Mouse (Mus musculus) cerebellum, postnatal 14 days (tissue): Measurements from ENCODE around the gene Mcrip1.
"Not testable (repeated sequence)": the region's sequence is repeated elsewhere in the genome, so short reads cannot be mapped to it uniquely, and the experiment has no call there.

Experiments used
- DNase-seq, 2 experiments: peaks; one replicate each; pipeline ENCODE4 v3.0.0; 2021; ENCODE audit warnings: mixed read lengths in 2 of 2

Gene Mcrip1

DNA sequence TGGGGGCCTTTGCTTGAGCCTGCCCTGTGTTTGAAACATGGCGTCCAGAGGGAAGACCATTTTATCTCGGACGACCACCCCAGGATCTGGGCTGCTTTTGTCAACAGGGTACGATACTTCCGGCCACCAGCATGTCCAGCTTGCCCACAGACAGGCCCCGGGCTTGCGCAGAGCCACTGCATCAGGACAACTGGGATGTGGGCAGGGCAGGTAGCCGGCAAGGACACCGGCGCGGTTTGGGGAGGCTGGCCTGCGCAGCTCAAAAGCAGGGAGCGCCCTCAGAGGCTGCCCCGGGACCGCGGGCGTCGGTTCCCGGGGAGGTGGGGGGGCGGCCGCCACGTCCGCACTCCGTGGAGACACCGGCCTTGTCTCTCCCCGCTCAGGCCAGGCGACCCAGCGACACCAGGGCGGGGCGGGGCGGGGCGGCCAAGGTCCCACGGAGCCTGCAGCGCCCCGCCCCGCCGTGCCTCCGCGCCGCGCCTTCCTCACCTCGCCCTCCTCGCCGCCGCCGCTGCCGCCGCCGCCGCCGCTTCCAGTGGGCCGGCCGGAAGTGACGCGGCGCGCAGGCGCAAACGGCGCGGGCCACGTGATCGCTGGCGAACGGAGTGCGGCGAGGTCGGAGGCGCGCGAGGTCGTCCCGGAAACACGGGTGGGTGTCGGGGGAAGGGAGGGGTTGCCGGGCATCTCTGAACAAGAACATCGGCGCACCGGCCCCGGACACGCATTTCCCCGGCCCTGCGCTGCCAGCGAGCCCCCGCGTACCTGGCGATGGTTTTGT lies at the start of gene Mcrip1:
Mcrip1 (minus strand) TSS at position 560 of the 778 bp plus-strand sequence.
- DNase-seq, result peak; percentile 96 to 97

GRCm38 (mm10) chr11:120598990-120599549 lies 49.5 kb upstream of the Mcrip1 start:
- no peak for DNase-seq

DNA sequence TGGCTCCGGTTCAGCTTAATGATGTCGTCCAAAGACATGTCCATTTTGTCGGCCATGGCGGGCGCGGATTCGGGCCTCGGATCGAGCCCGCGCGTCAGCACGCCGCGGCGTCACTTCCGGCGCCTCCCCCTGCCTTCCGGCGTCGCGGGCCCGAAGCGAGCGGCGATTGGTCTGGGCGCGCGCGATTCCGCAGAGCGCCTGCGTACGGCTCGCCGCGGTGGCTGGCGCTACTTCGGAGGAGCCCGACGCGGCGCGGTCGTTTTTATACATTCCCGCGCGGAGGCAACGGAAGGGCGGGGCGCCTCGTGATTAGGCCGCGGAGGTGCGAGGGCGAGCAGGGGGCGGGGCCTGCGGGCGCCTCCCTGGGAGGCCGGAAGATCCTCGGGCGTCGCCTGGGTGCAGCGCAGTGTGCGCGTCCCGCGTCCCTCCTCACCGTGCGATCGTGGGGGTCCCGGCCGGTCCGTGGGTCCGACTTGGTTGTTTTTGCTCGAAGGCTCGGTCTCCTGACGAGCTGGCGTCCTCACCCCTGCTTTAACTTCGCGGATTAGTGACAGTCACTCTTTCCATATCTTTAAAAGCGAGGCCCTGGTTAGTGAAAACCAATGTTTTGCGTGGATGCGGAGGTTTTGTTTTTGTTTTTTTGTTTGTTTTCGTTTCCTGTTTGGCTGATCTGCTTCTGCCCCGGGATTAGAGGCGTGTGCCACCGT lies 48.9 kb upstream of the Mcrip1 start, which contains the start of the genes Alyref and Anapc11:
Alyref (minus strand) TSS at position 83 of the 707 bp plus-strand sequence.
Anapc11 (plus strand) TSS at position 139 of the 707 bp plus-strand sequence.
- peak; percentile 93 to 96 for DNase-seq

DNA sequence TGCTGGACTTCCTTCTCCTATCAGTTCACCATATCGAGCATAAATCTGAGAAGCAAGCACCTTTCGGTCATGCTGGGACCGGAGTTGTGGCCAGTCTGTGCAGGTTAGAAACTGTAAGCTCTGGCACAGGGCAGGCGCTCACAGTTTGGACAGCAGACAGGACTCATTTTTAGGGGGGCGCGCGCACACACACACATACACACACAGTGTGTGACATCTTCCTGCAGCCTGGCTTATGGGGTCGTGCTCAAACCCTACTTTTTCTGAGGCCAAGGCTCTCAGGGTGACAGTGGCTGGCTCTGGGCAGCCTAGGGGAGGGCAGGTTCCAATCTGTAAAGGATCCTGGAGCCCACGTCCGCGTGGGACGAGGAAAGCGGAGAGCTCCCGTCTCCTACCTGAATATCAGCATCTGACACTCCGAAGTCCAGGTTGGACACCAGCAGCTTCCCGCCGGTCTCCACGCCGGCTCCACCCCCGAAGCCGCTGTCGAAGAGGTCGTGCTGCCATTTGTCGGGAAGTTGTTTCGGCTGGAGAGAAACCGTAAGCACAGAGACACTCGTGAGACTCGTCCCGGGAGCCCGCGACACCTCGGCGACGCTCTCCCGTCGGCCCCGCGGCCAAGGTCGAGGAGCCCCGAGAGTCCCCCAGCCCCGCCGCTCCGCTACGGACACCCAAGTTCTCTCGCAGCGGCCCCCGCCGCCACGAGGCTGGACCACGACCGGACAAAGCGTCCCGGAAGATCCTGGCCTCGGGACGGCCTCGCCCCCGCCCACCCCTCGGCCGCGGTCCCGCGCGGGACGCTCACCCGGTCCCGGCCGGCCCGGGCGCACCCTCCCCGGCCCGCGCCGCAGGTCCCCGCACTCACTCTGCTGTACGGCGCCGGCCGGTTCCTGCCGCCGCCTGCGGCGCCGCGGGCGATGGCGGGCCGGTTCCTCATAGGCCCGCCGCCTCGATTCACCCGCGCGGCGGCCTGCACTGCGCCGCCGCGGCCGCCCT lies 48.0 kb upstream of the Mcrip1 start:
- peak; percentile 14 to 37 for DNase-seq

DNA sequence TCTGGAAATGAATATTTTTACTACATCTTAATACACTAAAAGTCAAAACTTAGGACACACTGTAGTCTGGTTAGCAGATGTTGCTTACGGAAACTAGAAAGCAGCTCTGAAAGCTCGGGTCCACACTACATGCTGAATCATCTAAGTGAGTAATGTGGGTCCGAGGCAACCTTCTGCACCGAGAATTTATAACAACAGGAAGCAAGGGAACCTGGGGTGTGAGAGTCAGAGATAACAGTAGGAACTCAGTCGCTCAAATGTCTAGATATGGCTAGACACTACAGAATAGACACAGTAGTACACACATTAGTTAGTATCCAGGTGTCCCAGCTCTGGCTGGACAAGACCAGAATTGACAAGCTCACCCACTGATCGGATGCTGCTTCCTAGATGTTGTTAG lies 39.0 kb upstream of the Mcrip1 start:
- no peak for DNase-seq

DNA sequence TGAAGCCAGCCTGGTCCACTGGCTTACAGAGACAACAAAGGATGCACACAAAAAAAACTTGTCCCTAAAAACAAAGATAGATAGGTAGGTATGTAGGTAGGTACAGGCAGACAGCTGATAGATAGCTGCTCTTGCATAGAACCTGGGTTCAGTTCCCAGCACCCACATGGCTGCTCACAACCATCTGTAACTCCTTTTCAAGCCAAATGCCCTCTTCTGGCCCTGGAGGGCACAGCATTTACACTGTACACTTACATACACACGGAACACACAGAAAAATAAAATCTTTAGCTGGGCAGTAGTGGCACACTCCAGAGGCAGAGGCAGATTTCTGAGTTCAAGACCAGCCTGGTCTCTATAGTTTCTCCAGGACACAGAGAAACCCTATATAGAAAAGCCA lies 34.4 kb upstream of the Mcrip1 start:
- no peak for DNase-seq

GRCm38 (mm10) chr11:120582982-120583293 lies 33.4 kb upstream of the Mcrip1 start:
- not testable (repeated sequence) for DNase-seq

GRCm38 (mm10) chr11:120582268-120582981 lies 32.9 kb upstream of the Mcrip1 start:
- DNase-seq, result peak; percentile 55 to 70

DNA sequence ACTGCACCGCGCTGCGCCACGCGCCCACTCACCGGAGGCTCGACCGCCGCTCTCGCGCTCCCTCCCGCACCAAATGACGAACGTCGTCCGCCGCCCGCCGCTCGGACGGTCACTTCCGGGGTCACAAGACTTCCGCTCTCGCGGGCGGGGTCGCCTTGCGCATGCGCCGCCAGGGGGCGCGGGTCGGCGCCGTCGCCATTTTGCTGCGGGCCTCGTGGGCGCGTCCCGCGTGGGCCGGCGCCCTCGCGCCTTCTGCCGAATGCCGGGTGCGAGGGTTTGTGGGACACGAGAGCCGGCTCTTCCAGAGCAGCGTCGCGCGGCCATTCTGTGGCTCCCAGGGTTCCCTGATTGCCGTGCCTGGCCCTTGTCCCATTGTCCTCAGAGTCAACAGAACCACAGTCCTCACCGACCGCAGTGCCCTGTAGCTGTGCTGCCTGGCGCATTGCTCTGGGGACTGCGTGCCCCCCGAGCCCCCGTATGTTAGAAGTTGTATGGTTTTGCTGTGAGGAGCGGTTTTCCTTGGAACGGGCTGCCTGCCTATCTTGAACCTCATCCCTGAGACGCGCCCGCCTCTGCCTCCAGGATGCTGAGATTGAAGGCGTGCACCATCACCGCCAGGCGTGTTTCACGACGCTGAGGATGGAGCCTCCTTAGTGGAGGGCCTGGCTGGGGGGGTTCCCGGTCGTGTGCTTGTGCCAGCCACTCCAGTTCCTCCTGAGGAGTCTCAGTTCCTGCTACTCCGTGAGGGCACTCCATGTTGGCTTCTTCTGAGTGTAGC lies 32.2 kb upstream of the Mcrip1 start, which contains the start of gene Arhgdia:
Arhgdia (minus strand) TSS at position 135 of the 778 bp plus-strand sequence.
- peak; percentile 93 to 95 for DNase-seq

DNA sequence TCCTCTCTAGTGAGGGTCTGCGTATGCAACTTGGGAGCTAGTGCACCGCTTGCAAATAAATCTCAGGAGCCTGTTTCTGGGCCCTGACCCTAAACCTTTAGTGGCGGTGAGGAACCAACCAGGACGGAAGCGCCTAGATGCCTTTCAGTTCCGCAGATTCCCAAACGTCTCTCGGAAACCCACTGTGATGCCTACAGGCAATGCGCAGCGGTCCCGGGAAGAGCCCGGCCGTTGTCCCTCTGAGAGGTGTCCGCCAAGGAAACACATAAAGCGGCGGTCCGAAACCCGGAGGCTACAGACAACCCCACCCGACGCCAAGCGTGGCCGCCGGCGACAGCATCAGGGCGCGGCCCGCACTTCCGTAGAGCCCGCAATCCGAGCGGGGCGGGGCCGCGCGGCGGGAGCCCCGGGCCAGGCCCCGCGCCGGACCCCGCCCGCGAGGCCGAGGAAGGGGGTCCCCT lies 31.4 kb upstream of the Mcrip1 start:
- DNase-seq, result peak; percentile 55

DNA sequence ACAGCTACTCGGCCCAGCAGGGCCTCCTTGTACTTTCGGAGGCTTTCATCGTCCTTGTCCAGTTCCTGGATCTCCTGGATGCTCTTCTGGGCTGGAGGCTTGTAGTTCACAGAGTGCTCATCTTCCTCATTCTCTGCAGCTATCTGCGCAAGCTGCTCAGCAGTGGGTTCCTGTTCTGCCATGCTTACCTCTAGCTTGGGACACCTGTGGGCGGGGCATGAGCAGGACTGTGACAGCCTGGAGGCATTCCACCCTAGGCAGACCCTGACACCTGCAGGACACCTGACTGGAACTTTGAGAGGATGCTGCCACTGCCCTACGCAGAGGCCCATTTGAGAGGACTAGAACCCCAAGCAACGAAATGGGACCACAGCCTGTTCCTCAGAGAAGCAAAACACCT lies 30.7 kb upstream of the Mcrip1 start:
- DNase-seq, result peak; percentile 39 to 41

GRCm38 (mm10) chr11:120579316-120580107 lies 30.0 kb upstream of the Mcrip1 start:
- DNase-seq, result peak; percentile 89 to 93

DNA sequence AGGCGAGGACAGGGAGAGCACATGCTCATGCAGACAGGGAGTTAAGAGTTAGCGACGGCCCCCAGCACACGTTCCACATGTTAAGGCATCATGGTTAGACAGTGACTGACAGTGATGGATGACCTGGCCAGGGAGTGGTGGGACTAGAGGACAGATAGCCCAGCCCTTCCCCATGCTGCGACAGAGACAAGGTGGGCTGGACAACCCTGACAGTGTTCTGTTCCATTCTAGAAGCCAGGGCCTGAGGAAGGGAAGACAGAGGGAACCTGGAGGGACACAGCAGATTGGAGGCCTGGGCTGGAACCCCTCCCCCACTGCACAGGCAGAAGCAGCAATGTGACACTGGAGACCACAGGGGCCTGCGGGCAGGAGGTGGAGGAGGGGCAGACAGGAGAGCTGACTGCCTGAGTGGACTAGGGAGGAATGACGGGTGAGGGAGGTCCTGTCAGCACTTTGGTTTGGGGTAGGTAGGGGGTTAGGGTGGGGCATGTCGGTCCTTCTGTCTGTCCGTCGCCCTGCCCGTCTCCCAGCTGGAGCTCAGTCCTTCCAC lies 29.2 kb upstream of the Mcrip1 start:
- peak; percentile 22 to 42 for DNase-seq

DNA sequence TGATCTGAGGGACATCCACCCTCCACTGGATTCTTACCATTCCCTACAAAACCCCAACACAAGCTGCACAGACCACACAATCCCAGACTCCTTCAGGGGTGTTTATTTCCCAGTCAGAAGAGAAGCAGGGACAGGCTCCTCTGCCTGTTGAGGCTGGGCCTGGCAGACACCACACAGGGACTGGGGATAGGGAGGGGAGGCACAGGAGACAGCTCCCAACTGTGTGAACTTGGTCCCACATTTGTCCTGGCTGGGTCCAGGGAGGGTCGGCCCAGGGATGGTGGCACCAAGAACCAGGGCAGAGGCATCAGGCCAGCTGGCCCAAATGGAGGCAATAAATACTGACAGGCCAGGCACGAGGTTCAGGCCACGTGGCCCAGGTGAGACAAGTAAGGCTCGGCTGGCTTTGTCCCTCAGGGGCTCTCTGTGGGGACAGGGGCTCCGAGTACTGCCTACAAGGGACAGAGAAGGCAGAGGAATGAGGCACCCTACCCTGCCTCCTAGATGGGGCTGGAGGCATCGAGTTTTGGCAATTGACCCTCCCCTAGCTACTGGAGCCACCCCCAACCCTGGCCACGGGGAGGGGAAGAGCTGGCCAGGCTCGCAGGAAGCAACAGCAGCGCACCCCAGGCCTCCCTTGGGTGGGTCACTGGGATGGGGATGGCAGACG lies 28.6 kb upstream of the Mcrip1 start:
- peak; percentile 25 to 26 for DNase-seq

GRCm38 (mm10) chr11:120577211-120578023 lies 27.9 kb upstream of the Mcrip1 start:
- DNase-seq, result peak; percentile 42 to 63

- DNase-seq, result no peak
Observed at GRCm38 (mm10) chr11:120576365-120576981, 26.9 kb upstream of the Mcrip1 start.

DNA sequence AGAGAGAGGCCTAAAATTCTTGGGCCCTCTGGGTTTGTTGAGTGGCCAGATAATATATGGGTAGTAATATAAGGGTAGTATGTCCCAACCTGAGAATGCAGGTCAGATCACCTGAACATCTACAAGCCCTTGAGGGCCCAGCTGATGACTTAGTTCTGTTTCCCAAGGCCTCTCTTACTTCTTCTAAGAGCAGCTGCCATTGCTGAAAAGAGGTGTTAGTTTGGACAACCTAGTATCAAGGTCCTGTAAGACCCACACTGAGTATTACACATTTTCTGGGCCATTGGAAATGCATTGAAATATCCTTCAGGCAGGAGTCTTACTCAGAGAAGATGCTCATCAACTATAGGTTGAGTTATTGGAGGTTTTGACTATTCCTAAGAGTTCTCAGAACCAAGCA lies 26.4 kb upstream of the Mcrip1 start:
- DNase-seq, result no peak

- DNase-seq, result no peak
Observed at GRCm38 (mm10) chr11:120575046-120575445, 25.5 kb upstream of the Mcrip1 start.
